Mouse (Mus musculus) adrenal gland, adult 8-10 months (tissue): ENCODE results near the gene Sh2b2. TPM values are rescaled to one million over a fixed set of nuclear protein-coding genes. Genes with fewer than 3 reads are reported as not detected.
A peak's percentile ranks its signal among the peaks of the same experiment; 100 is the strongest.

ENCODE experiments used
- DNase-seq: peaks from one replicate; pipeline ENCODE4 v3.0.0; 2022
- total RNA-seq, 4 experiments: library from RNA; stranded (reverse); gene quantifications; 2 replicates each; pipeline ENCODE4 v1.2.4; 2022

The Sh2b2 gene
- total RNA-seq, 4 experiments from 2014 or later, result 7.2 to 14.9 (median 11.4) TPM

DNA sequence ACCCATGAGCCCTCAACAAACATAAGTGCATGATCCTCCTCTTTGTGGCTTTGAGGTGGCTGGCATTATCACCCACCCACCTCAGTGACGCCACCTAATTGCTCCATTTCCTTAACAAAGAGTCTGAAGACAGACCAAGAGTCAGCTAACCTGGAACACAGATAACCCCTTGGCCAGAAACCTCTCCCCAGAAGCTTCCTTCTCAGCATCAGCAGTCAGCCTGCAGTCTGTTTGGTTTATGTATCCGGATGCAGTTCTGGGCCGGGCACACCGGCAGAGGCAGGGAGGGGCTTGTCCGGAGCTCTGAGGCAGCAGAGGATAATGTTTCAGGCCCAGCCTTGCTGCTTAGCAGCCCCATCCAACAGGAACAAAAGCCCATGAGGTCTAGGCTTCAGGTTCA lies 66.8 kb downstream of the Sh2b2 start:
- DNase-seq, result no peak

DNA sequence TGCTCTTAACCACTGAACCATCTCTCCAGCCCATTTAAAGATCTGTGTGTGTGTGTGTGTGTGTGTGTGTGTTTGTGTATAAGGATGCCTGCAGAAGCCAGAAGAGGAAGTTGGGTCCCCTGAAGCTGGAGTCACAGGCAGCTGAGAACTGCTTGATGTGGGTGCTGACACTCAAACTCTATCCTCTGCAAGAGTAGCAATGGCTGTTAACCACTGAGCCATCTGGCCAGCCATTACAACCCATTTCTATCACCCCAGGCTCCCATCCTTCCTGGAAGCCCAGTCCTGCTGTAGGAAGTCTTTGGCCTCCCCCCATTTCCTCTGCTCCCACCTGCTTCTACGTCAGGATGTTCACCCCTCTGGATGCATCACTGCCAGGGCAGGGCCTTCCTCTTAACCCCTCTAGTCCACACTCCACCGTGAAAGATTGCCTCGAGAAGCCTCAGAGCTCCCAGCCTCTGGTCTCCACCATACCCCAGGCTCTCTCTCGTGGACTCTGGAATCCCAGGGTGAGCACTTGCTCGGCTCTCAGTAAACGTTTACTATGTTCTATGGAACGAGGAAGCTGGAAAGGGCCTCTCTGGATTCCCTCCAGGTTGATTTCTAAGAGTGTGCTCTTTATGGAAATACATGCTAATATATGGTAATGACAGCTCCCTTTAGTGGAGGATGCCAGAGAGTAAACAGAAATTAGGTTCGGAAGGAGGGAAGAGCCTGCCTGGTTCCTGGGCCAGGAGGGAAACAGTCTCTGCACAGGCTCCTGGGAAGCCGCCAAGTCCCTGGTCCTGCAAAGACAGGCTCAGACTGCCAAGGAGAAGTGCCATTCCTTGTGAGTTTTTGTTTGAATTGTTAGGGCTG lies 72.5 kb downstream of the Sh2b2 start:
- no peak for DNase-seq

DNA sequence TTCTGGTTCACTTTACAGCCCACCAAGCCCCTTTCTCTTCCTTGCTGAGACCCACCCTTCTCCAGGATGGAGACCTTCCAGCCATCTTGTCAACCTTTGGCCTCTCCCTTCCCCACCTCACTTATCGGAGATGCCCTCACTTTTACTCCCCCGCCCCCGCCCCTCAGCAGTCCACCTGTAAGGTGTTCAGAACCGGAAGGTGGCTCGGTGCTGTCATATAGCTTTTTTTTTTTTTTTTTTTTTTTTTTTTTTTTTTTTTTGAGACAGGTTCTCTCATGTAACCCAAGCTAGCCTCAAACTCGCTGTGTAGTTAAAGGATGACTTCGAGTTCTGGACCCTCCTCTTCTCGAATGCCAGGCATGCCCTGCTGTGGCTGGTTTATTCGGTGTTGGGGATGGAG lies 73.4 kb downstream of the Sh2b2 start:
- no peak for DNase-seq

DNA sequence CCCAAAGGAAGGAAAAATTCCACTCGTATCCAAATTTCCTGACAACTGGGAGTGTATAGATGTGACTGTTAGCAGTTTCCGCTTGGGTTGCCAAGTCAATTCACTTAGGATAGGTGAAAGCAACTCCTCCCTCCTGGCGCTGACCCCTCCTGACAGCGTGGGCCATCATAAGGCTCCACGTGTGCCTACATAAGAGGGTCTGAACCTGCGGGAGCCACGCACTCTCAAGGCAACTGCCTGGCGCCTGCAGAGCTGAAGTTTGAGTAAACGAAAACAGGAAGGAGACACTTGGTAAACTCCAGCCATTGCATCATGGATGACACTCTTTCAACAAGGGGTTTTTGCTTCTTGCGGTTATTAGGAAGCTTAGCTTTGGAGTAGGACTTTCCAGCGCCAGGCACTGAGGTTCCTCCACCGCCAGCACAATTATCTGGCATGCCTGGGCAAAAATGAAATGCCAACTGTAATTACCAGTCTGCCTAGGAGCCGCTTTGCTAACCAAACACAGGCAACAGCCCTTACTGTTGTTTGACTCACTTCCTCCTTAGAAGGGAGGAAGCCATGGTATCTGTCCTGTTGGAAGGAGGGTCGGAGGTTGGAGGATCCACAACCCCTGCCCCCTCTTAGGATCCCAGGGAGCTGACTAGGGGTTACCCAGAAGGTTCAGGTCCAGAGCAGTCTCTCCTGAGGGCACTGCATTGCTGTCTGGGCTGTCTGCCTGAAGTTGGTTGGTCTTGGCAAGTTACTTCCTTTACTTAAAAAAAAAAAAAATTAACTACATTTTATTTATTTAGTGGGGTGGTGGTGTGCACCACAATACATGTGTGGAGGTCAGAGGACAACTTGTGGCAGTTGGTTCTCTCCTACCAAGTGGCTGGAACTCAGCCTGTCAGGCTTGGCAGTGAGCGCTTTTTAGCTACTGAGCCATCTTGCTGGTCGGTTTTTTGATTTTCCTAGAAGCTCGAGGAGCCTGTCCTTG lies 74.7 kb downstream of the Sh2b2 start:
- no peak for DNase-seq

DNA sequence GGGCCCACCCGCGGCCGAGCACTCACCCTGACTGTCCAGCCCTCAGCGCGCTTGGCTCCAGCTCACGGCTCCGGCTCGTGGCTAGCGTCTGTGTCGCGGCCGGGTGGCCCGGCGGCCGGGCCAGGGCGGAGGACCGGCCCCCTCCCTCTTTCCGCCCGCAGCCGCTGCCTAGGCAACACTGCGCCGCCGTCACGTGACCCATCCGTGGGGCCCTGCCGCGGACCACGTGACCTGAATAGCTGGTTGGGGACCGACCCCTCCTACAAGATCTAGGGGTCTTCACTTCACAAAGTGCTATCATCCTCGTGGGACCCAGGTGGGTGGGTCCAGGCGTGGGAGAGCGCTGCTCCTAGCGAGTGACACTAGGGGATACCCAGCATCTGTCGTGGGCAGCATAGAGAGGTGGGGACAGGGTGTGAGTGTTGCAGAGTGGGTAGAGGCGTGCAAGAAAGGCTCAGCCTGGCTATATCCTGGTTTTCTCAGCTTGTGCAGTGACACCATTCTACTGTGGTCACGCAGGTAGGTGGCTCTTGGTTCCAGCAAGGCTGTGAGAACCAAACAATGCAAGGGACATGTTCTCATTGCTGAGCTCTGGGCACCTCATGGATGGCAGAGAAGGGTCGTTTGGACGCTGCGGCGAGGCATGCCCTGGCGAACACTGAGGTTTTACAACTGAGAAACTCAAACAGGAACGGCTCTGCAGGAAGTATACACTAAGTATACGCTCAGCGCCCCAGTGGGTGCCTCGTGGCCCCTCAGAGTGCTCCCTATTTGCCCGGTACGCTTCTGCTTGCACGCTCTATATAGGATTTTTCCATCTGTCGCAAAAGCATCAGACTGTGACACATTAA lies 75.6 kb downstream of the Sh2b2 start, which contains the start of gene Orai2:
Orai2 (minus strand) TSS at position 202 of the 851 bp plus-strand sequence.
- peak; percentile 55 for DNase-seq

DNA sequence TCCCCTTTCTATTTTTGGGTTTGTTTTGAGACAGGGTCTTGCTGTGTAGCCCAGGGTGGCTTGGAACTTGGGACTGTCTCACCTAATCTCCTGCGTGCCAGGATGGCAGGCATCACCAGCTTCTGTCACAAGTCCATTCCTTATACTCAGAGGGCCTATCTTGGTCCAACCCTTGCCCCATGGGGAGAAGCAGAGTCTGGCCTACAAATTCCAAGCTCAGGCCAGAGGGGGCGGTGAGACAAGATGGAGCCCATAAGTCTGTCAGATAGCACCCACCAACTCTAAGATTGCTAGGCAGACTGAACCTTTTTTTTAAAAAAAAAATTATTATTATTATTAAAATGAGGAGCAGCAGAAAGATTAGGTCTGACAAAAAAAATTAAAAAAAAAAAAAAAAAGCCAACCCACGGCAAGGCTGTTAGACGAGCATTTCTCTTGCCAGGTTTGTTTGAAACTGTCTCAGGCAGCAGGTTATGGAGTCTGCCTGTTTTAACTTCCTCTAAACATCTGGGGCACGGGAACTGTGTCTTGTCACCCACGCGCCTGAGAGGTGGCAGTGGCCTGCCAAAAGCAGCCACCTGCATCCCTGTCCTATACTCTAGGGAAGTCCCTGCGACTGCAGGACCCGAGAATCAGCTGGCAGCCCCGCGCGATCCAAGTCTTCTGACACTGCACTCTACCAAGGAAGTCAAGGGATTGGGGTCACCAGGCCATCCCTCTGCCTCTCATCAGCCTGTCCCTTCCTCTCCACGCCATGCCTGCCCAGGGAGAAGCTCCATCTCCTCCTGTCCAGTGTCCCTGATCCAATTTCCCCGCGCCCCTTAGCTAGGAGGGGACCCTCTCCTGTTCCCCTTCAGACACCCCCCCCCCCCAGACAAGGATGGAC lies 76.5 kb downstream of the Sh2b2 start:
- no peak for DNase-seq

Other genes starting within 250 kb of the Sh2b2 start
- gene Upk3b, start 208.1 kb downstream of the Sh2b2 start, total RNA-seq, result 1 to 10 TPM; 2.8 to 6.9 (median 5.4) TPM
- under 1 TPM in 1 of 4 experiments, not detected in 3; 0.41 TPM for gene Upk3bl, start 192.1 kb downstream of the Sh2b2 start, total RNA-seq
- gene Rasa4, start 162.6 kb downstream of the Sh2b2 start, total RNA-seq, result 10 to 100 TPM; 15.0 to 39.0 (median 29.5) TPM
- gene Polr2j, start 129.9 kb downstream of the Sh2b2 start, total RNA-seq, result 10 to 100 TPM; 74.7 to 93.5 (median 85.9) TPM
- 10 to 100 TPM; 10.8 to 21.6 (median 14.9) TPM for gene Lrwd1, start 110.5 kb downstream of the Sh2b2 start, total RNA-seq
- gene Alkbh4, start 110.4 kb downstream of the Sh2b2 start, total RNA-seq, result 10 to 100 TPM in 1 of 4 experiments, 1 to 10 TPM in 3; 8.3 to 11.1 (median 8.7) TPM
- gene Orai2, start 75.8 kb downstream of the Sh2b2 start, total RNA-seq, result 1 to 10 TPM; 2.5 to 5.7 (median 4.6) TPM
- 10 to 100 TPM; 28.2 to 37.8 (median 33.4) TPM for gene Prkrip1, start 47.6 kb downstream of the Sh2b2 start, total RNA-seq